Mouse (Mus musculus): ENCODE results near the gene Spem1. TPM values are rescaled to one million over a fixed set of nuclear protein-coding genes. Genes with fewer than 3 reads are reported as not detected.

The Spem1 gene
- polyA plus RNA-seq, 1 experiment = 0.55 TPM

Other genes starting within 250 kb of the Spem1 start
- 7.2 and 7.3 TPM in 2 replicates for gene Wrap53, start 241.9 kb downstream of the Spem1 start, polyA plus RNA-seq (2012; rRNA removed)
- gene Trp53, start 241.8 kb downstream of the Spem1 start, polyA plus RNA-seq (2012; rRNA removed) = 77.8 and 85.8 TPM in 2 replicates
- 23.5 and 46.2 TPM in 2 replicates for gene Atp1b2, start 216.2 kb downstream of the Spem1 start, polyA plus RNA-seq (2012; rRNA removed)
- not detected in 2 replicates for gene Shbg, start 204.3 kb downstream of the Spem1 start, polyA plus RNA-seq (2012; rRNA removed)
- 18.4 and 19.5 TPM in 2 replicates for gene Sat2, start 200.2 kb downstream of the Spem1 start, polyA plus RNA-seq (2012; rRNA removed)
- 74.8 and 85.8 TPM in 2 replicates for gene Fxr2, start 189.2 kb downstream of the Spem1 start, polyA plus RNA-seq (2012; rRNA removed)
- gene Sox15, start 166.9 kb downstream of the Spem1 start, polyA plus RNA-seq (2012; rRNA removed) = 33.7 and 43.5 TPM in 2 replicates
- 62.0 and 86.7 TPM in 2 replicates for gene Mpdu1, start 159.5 kb downstream of the Spem1 start, polyA plus RNA-seq (2012; rRNA removed)
- gene Cd68, start 156.0 kb downstream of the Spem1 start, polyA plus RNA-seq (2012; rRNA removed) = 20.5 and 24.9 TPM in 2 replicates
- gene Eif4a1, start 149.8 kb downstream of the Spem1 start, polyA plus RNA-seq (2012; rRNA removed) = 461 and 554 TPM in 2 replicates
- gene Senp3, start 140.1 kb downstream of the Spem1 start, polyA plus RNA-seq (2012; rRNA removed) = 83.4 and 108 TPM in 2 replicates
- 5.1 and 6.8 TPM in 2 replicates for gene Tnfsf13, start 136.4 kb downstream of the Spem1 start, polyA plus RNA-seq (2012; rRNA removed)
- 85.4 and 87.0 TPM in 2 replicates for gene Tnfsf12, start 126.3 kb downstream of the Spem1 start, polyA plus RNA-seq (2012; rRNA removed)
- gene Tnfsfm13, start 126.1 kb downstream of the Spem1 start, polyA plus RNA-seq (2012; rRNA removed) = 10.0 and 10.3 TPM in 2 replicates
- 9.4 and 24.4 TPM in 2 replicates for gene Polr2a, start 63.5 kb downstream of the Spem1 start, polyA plus RNA-seq (2012; rRNA removed)
- 0.07 TPM in 1 of 2 replicates, not detected in the other for gene Slc35g3, start 60.2 kb downstream of the Spem1 start, polyA plus RNA-seq (2012; rRNA removed)
- 35.6 and 46.1 TPM in 2 replicates for gene Zbtb4, start 56.3 kb downstream of the Spem1 start, polyA plus RNA-seq (2012; rRNA removed)
- 15.6 and 25.0 TPM in 2 replicates for gene Chrnb1, start 26.2 kb downstream of the Spem1 start, polyA plus RNA-seq (2012; rRNA removed)
- 6.3 and 7.2 TPM in 2 replicates for gene Fgf11, start 20.3 kb downstream of the Spem1 start, polyA plus RNA-seq (2012; rRNA removed)
- gene Tmem102, start 16.6 kb downstream of the Spem1 start, polyA plus RNA-seq (2012; rRNA removed) = 11.5 and 13.2 TPM in 2 replicates
- gene Gm39566, start 6.9 kb downstream of the Spem1 start, polyA plus RNA-seq (2012; rRNA removed) = not detected in 2 replicates
- not detected in 2 replicates for gene Spem2, start 3.7 kb downstream of the Spem1 start, polyA plus RNA-seq (2012; rRNA removed)
- 18.3 and 27.7 TPM in 2 replicates for gene Nlgn2, start 15.6 kb upstream of the Spem1 start, polyA plus RNA-seq (2012; rRNA removed)
- gene Tmem256, start 16.3 kb upstream of the Spem1 start, polyA plus RNA-seq (2012; rRNA removed) = 202 and 261 TPM in 2 replicates
- 104 and 110 TPM in 2 replicates for gene Plscr3, start 24.2 kb upstream of the Spem1 start, polyA plus RNA-seq (2012; rRNA removed)
- gene Tnk1, start 36.5 kb upstream of the Spem1 start, polyA plus RNA-seq (2012; rRNA removed) = 15.2 and 15.4 TPM in 2 replicates
- gene Tmem95, start 55.8 kb upstream of the Spem1 start, polyA plus RNA-seq (2012; rRNA removed) = not detected in 2 replicates
- gene Kctd11, start 59.2 kb upstream of the Spem1 start, polyA plus RNA-seq (2012; rRNA removed) = 11.8 and 13.8 TPM in 2 replicates
- 2.0 and 2.5 TPM in 2 replicates for gene Acap1, start 73.4 kb upstream of the Spem1 start, polyA plus RNA-seq (2012; rRNA removed)
- gene 2810408A11Rik, start 78.8 kb upstream of the Spem1 start, polyA plus RNA-seq (2012; rRNA removed) = 1.1 and 1.3 TPM in 2 replicates
- gene Neurl4, start 78.9 kb upstream of the Spem1 start, polyA plus RNA-seq (2012; rRNA removed) = 43.4 and 47.8 TPM in 2 replicates
- gene Gps2, start 91.7 kb upstream of the Spem1 start, polyA plus RNA-seq (2012; rRNA removed) = 56.3 and 63.2 TPM in 2 replicates
- gene Eif5a, start 99.8 kb upstream of the Spem1 start, polyA plus RNA-seq (2012; rRNA removed) = 565 and 624 TPM in 2 replicates
- gene Ybx2, start 113.6 kb upstream of the Spem1 start, polyA plus RNA-seq (2012; rRNA removed) = 3.7 and 6.2 TPM in 2 replicates
- 146 and 167 TPM in 2 replicates for gene Slc2a4, start 126.0 kb upstream of the Spem1 start, polyA plus RNA-seq (2012; rRNA removed)
- 67.1 and 69.1 TPM in 2 replicates for gene Cldn7, start 142.6 kb upstream of the Spem1 start, polyA plus RNA-seq (2012; rRNA removed)
- gene Ctdnep1, start 159.0 kb upstream of the Spem1 start, polyA plus RNA-seq (2012; rRNA removed) = 82.0 and 95.4 TPM in 2 replicates
- gene Elp5, start 160.3 kb upstream of the Spem1 start, polyA plus RNA-seq (2012; rRNA removed) = 57.6 and 61.4 TPM in 2 replicates
- 374 and 440 TPM in 2 replicates for gene Gabarap, start 169.0 kb upstream of the Spem1 start, polyA plus RNA-seq (2012; rRNA removed)
- 35.8 and 36.4 TPM in 2 replicates for gene Phf23, start 173.6 kb upstream of the Spem1 start, polyA plus RNA-seq (2012; rRNA removed)
- 11.9 and 16.7 TPM in 2 replicates for gene Dvl2, start 178.4 kb upstream of the Spem1 start, polyA plus RNA-seq (2012; rRNA removed)
- 95.7 and 100 TPM in 2 replicates for gene Acadvl, start 193.2 kb upstream of the Spem1 start, polyA plus RNA-seq (2012; rRNA removed)
- 28.0 and 31.9 TPM in 2 replicates for gene Dlg4, start 194.8 kb upstream of the Spem1 start, polyA plus RNA-seq (2012; rRNA removed)
- 0.07 TPM in 1 of 2 replicates, not detected in the other for gene Asgr1, start 231.9 kb upstream of the Spem1 start, polyA plus RNA-seq (2012; rRNA removed)